Mouse (Mus musculus): ENCODE measurements around the gene Msrb2.

GRCm38 (mm10) chr2:19327811-19328210, 43.4 kb upstream of the Msrb2 start:
- TF ChIP-seq MAFK (IDR thresholded peaks at IDR 0.05; ENCODE audit: insufficient read depth, low read depth, low read length) (no peak), HCFC1 (IDR thresholded peaks at IDR 0.05; ENCODE audit: borderline replicate concordance, insufficient read depth, low read length) (no peak), ZNF384 (IDR thresholded peaks at IDR 0.05; ENCODE audit: low read depth, low read length) (no peak), ZC3H11A (IDR thresholded peaks at IDR 0.05; ENCODE audit: borderline replicate concordance, low read depth, low read length) (no peak), CHD2 (IDR thresholded peaks at IDR 0.05; ENCODE audit: low read depth, low read length) (no peak)
